In the genomic region with DNA sequence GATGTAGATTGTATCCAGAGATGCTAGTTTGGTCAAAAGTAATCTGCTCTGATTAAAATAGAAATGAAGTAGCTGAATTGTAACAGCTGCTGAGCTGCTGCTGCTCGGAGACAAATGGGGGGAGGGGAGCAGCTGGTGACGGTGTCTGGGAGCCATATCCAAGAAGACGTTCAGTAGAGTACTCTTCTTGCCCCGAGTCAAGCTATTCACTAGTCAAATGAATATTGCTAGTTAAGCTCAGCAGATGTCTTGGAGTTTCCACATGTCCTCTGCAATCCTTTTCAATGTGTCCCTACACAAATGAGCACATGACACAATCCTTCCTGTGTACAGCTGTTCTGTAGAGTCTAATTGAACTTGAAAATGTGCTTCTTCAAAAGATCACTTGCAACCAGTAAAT, we compare ENCODE assay signal across 11 mouse cellular contexts.
A peak's percentile ranks its signal among the peaks of the same experiment; 100 is the strongest.
DNase-seq lines count a peak whose midpoint lies in the region; ATAC-seq and TF ChIP-seq lines count a peak whose summit lies in the region.
"Had no signal": no experiment of that assay in that cellular context is flagged by ENCODE, and none has a peak within 500 bp of the region (broad histone marks: within the 10 kb centered on the region; RNA-seq: fewer than 3 reads in every experiment).

No protein-coding gene starts in this region.

- H3K27ac ChIP-seq in midbrain, embryonic 12.5 days (replicated peaks) = peak overlapping the region; percentile 8; the same call in 1 of the 2 replicates
- no peak overlapping the region for H3K27ac ChIP-seq in midbrain, embryonic 15.5 days
- H3K27ac ChIP-seq in forebrain, embryonic 16.5 days (ENCODE audit: low read length) = no peak overlapping the region
- no peak overlapping the region for H3K27ac ChIP-seq in midbrain, postnatal 0 days (ENCODE audit: low read depth, low read length)
- H3K27ac ChIP-seq: liver, embryonic 15.5 days had no signal

- H3K9ac ChIP-seq in midbrain, embryonic 12.5 days (replicated peaks) = no peak overlapping the region
- H3K9ac ChIP-seq in midbrain, embryonic 15.5 days = no peak overlapping the region
- no peak overlapping the region for H3K9ac ChIP-seq in forebrain, embryonic 16.5 days (replicated peaks; ENCODE audit: low read depth, low read length)
- no peak overlapping the region for H3K9ac ChIP-seq in midbrain, postnatal 0 days (replicated peaks; ENCODE audit: low read length, poor library complexity, severe bottlenecking)
- H3K9ac ChIP-seq: liver, embryonic 15.5 days had no signal

- H3K4me3 ChIP-seq in midbrain, embryonic 12.5 days = no peak overlapping the region
- no peak overlapping the region for H3K4me3 ChIP-seq in midbrain, embryonic 15.5 days
- H3K4me3 ChIP-seq in forebrain, embryonic 16.5 days (replicated peaks; ENCODE audit: low read length) = no peak overlapping the region
- no peak overlapping the region for H3K4me3 ChIP-seq in midbrain, postnatal 0 days (ENCODE audit: low read depth, low read length)
- H3K4me3 ChIP-seq: liver, embryonic 15.5 days had no signal

- no peaks in the 10 kb centered on the region for H3K36me3 ChIP-seq in midbrain, embryonic 12.5 days
- no peaks in the 10 kb centered on the region for H3K36me3 ChIP-seq in midbrain, embryonic 15.5 days (replicated peaks)
- no peaks in the 10 kb centered on the region for H3K36me3 ChIP-seq in forebrain, embryonic 16.5 days (ENCODE audit: control insufficient read depth, insufficient read depth)
- H3K36me3 ChIP-seq in midbrain, postnatal 0 days (ENCODE audit: insufficient read depth, low read length) = no peaks in the 10 kb centered on the region
- H3K36me3 ChIP-seq: liver, embryonic 15.5 days had no signal

- no peak overlapping the region for H3K4me2 ChIP-seq in midbrain, embryonic 12.5 days (replicated peaks)
- H3K4me2 ChIP-seq in midbrain, embryonic 15.5 days = no peak overlapping the region
- no peak overlapping the region for H3K4me2 ChIP-seq in forebrain, embryonic 16.5 days (ENCODE audit: low read length)
- H3K4me2 ChIP-seq in midbrain, postnatal 0 days (ENCODE audit: low read depth, low read length, poor library complexity, severe bottlenecking) = no peak overlapping the region
- H3K4me2 ChIP-seq: liver, embryonic 15.5 days had no signal

- no peak for TF ChIP-seq CTCF in midbrain, postnatal 0 days (IDR thresholded peaks at IDR 0.05)

- no peak for DNase-seq in frontal cortex, postnatal 10 days (ENCODE audit: low spot score in 2 of 2)
- peak; percentile 47 for DNase-seq in midbrain, postnatal 0 days (ENCODE audit: low spot score)
- DNase-seq in gastrocnemius, postnatal 14 days = no peak
- no peak for DNase-seq in heart, postnatal 36 days
- DNase-seq: cerebellum, postnatal 36 days; kidney, postnatal 4 days had no signal

- WGBS in midbrain, embryonic 12.5 days = 33% methylated on average over 4 of the region's 4 CpGs
- 21% methylated on average over 4 of the region's 4 CpGs for WGBS in midbrain, embryonic 15.5 days
- 3% methylated on average over 4 of the region's 4 CpGs for WGBS in forebrain, embryonic 16.5 days
- 21% methylated on average over 4 of the region's 4 CpGs for WGBS in midbrain, postnatal 0 days

- peaks cover 37% of the 10 kb centered on the region for H3K4me1 ChIP-seq in midbrain, embryonic 12.5 days
- peaks cover 30% of the 10 kb centered on the region for H3K4me1 ChIP-seq in midbrain, embryonic 15.5 days
- peaks cover 42% of the 10 kb centered on the region for H3K4me1 ChIP-seq in forebrain, embryonic 16.5 days (replicated peaks; ENCODE audit: control insufficient read depth, insufficient read depth, low read length)
- H3K4me1 ChIP-seq in midbrain, postnatal 0 days (ENCODE audit: insufficient read depth, low read length) = peaks cover 4% of the 10 kb centered on the region; the same call in 1 of the 2 replicates

- no peaks in the 10 kb centered on the region for H3K27me3 ChIP-seq in midbrain, embryonic 12.5 days
- no peaks in the 10 kb centered on the region for H3K27me3 ChIP-seq in midbrain, embryonic 15.5 days (replicated peaks)
- H3K27me3 ChIP-seq in forebrain, embryonic 16.5 days (replicated peaks; ENCODE audit: control insufficient read depth, insufficient read depth, low read length) = no peaks in the 10 kb centered on the region
- no peaks in the 10 kb centered on the region for H3K27me3 ChIP-seq in midbrain, postnatal 0 days (ENCODE audit: insufficient read depth, low read length)
- H3K27me3 ChIP-seq: liver, embryonic 15.5 days had no signal

- intact Hi-C loops in gastrocnemius, postnatal 14 days (cut with DNase I; ENCODE audit: low total_unique reads) = no loop called here
- intact Hi-C loops in heart, postnatal 36 days (cut with DNase I) = no loop called here

- H3K9me3 ChIP-seq in midbrain, embryonic 12.5 days = no peaks in the 10 kb centered on the region
- H3K9me3 ChIP-seq in midbrain, embryonic 15.5 days = no peaks in the 10 kb centered on the region
- no peaks in the 10 kb centered on the region for H3K9me3 ChIP-seq in forebrain, embryonic 16.5 days (ENCODE audit: control insufficient read depth, low read length)
- H3K9me3 ChIP-seq in midbrain, postnatal 0 days (ENCODE audit: low read length) = no peaks in the 10 kb centered on the region

- peak; percentile 34; the same call in 1 of the 2 replicates for ATAC-seq in frontal cortex, adult (ENCODE audit: low TSS enrichment)
- ATAC-seq in midbrain, embryonic 12.5 days (ENCODE audit: low FRiP score, low read depth) = 0 out of 2 replicates have a peak, but pooled peaks have one; percentile 28
- no peak for ATAC-seq in midbrain, embryonic 15.5 days (replicated peaks)
- ATAC-seq in forebrain, embryonic 16.5 days = peak; percentile 6; the same call in 1 of the 2 replicates
- no peak for ATAC-seq in midbrain, postnatal 0 days (ENCODE audit: low FRiP score)

Comparison
In these comparisons a context has a peak if more than half of its experiments do, and no peak if none do; other contexts are left out.
1. ATAC-seq: peak in frontal cortex, adult (single experiment), midbrain, embryonic 12.5 days (single experiment) and forebrain, embryonic 16.5 days (single experiment); none in midbrain, embryonic 15.5 days (single experiment) and midbrain, postnatal 0 days (single experiment).